Mouse (Mus musculus) liver, postnatal 0 days (tissue): Measurements from ENCODE around the gene Utf1. TPM values are rescaled to one million over a fixed set of nuclear protein-coding genes. Genes with fewer than 3 reads are reported as not detected.

Source experiments
- ATAC-seq: fragments of 200-750 bp; cut with Nextera tagmentation; 2 replicates; pipeline ENCODE4 v1.8.0; 2017; ENCODE audit warnings: mild to moderate bottlenecking, moderate library complexity
- DNase-seq: peaks from one replicate; pipeline ENCODE4 v3.0.0-alpha.2; 2016
- H3K27ac ChIP-seq: fragments of 300-500 bp; sonication (generic); 2 replicates; pipeline ENCODE4 v1.5.1; 2014; ENCODE audit warnings: antibody characterized with exemption, moderate library complexity, mild to moderate bottlenecking, low read depth
- H3K27me3 ChIP-seq: fragments of 300-500 bp; sonication (generic); 2 replicates; pipeline ENCODE4 v1.6.1; 2014; ENCODE audit warnings: low read length, control low read depth, mixed read lengths; ENCODE audit not compliant: insufficient read depth
- H3K36me3 ChIP-seq: fragments of 300-500 bp; sonication (generic); replicated peaks from 2 replicates; pipeline ENCODE4 v1.6.1; 2014; ENCODE audit warnings: mild to moderate bottlenecking, control low read depth, low read length, moderate library complexity, mixed read lengths; ENCODE audit not compliant: insufficient read depth
- H3K4me1 ChIP-seq: fragments of 300-500 bp; sonication (generic); 2 replicates; pipeline ENCODE4 v1.6.1; 2014; ENCODE audit warnings: antibody characterized with exemption, mild to moderate bottlenecking, control low read depth; ENCODE audit not compliant: insufficient read depth
- H3K4me2 ChIP-seq: fragments of 300-500 bp; sonication (generic); 2 replicates; pipeline ENCODE4 v1.6.1; 2014; ENCODE audit warnings: low read depth, mild to moderate bottlenecking, low read length, moderate library complexity, mixed read lengths
- H3K4me3 ChIP-seq: fragments of 300-500 bp; sonication (generic); 2 replicates; pipeline ENCODE4 v1.5.1; 2014; ENCODE audit warnings: low read depth, low read length
- H3K9ac ChIP-seq: fragments of 300-500 bp; sonication (generic); replicated peaks from 2 replicates; pipeline ENCODE4 v1.6.1; 2014; ENCODE audit warnings: mild to moderate bottlenecking, moderate library complexity
- H3K9me3 ChIP-seq: fragments of 300-500 bp; sonication (generic); 2 replicates; pipeline ENCODE4 v1.6.1; 2016; ENCODE audit warnings: mild to moderate bottlenecking, control low read depth, low read length, mixed read lengths
- CTCF ChIP-seq: sonication (generic); IDR thresholded peaks from 2 replicates; pipeline ENCODE4 v1.5.1; 2016; ENCODE audit warnings: antibody characterized with exemption, low read depth
- EP300 ChIP-seq: IDR thresholded peaks from 2 replicates; pipeline ENCODE4 v1.6.1; 2016; ENCODE audit warnings: antibody characterized with exemption, low read depth, mild to moderate bottlenecking
- WGBS: fragments of 180-500 bp; shearing (Covaris S2); extraction: QIAGEN DNeasy Blood & Tissue Kit; methylation state at CpG from one replicate; pipeline ENCODE4 v1.1.7; 2014; ENCODE audit not compliant: insufficient replicate concordance; 5-methylcytosine and 5-hydroxymethylcytosine counted together
- polyA plus RNA-seq: library from polyadenylated mRNA; unstranded; fragments of >200 nt; fragmentation: Nextera tagmentation; extraction: Ambion mirVana; gene quantifications from 2 replicates; pipeline ENCODE4 v1.2.1, GENCODE M21; 2015

The Utf1 gene
- polyA plus RNA-seq, 1 experiment from 2014 or later, result not detected

- H3K4me2 ChIP-seq, result no peak overlapping the region
- WGBS, result 47% methylated on average over 10 of the region's 10 CpGs
- no peak for TF ChIP-seq EP300
- peak; percentile 87 for TF ChIP-seq CTCF
- no peak overlapping the region for H3K27ac ChIP-seq
- H3K4me3 ChIP-seq, result no peak overlapping the region
- H3K9ac ChIP-seq, result no peak overlapping the region
- H3K4me1 ChIP-seq, result no peaks in the 10 kb centered on the region
- no peaks in the 10 kb centered on the region for H3K9me3 ChIP-seq
- no peaks in the 10 kb centered on the region for H3K36me3 ChIP-seq
- peak; percentile 77 for DNase-seq
- 0 out of 2 replicates have a peak, but pooled peaks cover 2% of the 10 kb centered on the region for H3K27me3 ChIP-seq
- peak; percentile 33; the same call in 1 of the 2 replicates for ATAC-seq
These were observed 25.9 kb downstream of the Utf1 start for GRCm38 (mm10) chr7:139969348-139970130.

GRCm38 (mm10) chr7:139970216-139970919 is 26.8 kb downstream of the Utf1 start:
- Histone ChIP-seq H3K27ac (no peak overlapping the region), H3K4me3 (no peak overlapping the region), H3K4me2 (no peak overlapping the region), H3K4me1 (no peaks in the 10 kb centered on the region), H3K27me3 (0 out of 2 replicates have a peak, but pooled peaks cover 2% of the 10 kb centered on the region), H3K9ac (no peak overlapping the region), H3K36me3 (no peaks in the 10 kb centered on the region), H3K9me3 (no peaks in the 10 kb centered on the region)
- DNase-seq (no peak), ATAC-seq (no peak)
- TF ChIP-seq EP300 (no peak), CTCF (no peak)
- WGBS, result 67% methylated on average over 10 of the region's 10 CpGs

- no peak overlapping the region for H3K27ac ChIP-seq
- WGBS, result 58% methylated on average over 5 of the region's 5 CpGs
- DNase-seq (no peak), ATAC-seq (no peak)
- TF ChIP-seq CTCF (no peak), EP300 (no peak)
- H3K36me3 ChIP-seq, result no peaks in the 10 kb centered on the region
- no peak overlapping the region for H3K4me2 ChIP-seq
- H3K4me1 ChIP-seq, result no peaks in the 10 kb centered on the region
- H3K4me3 ChIP-seq, result no peak overlapping the region
- H3K9ac ChIP-seq, result no peak overlapping the region
- H3K27me3 ChIP-seq, result 0 out of 2 replicates have a peak, but pooled peaks cover 2% of the 10 kb centered on the region
- H3K9me3 ChIP-seq, result no peaks in the 10 kb centered on the region
These were observed 27.4 kb downstream of the Utf1 start for GRCm38 (mm10) chr7:139970979-139971378.

- Histone ChIP-seq H3K27me3 (0 out of 2 replicates have a peak, but pooled peaks cover 2% of the 10 kb centered on the region), H3K36me3 (no peaks in the 10 kb centered on the region), H3K4me1 (no peaks in the 10 kb centered on the region), H3K9me3 (no peaks in the 10 kb centered on the region), H3K9ac (no peak overlapping the region), H3K4me3 (no peak overlapping the region), H3K4me2 (no peak overlapping the region), H3K27ac (no peak overlapping the region)
- ATAC-seq, result peak; percentile 43
- no peak for DNase-seq
- TF ChIP-seq CTCF, result no peak
- TF ChIP-seq EP300, result no peak
- WGBS, result 37% methylated on average over 6 of the region's 6 CpGs
These were observed 27.8 kb downstream of the Utf1 start for GRCm38 (mm10) chr7:139971436-139971835.

GRCm38 (mm10) chr7:139972923-139973331 is 29.3 kb downstream of the Utf1 start:
- TF ChIP-seq EP300 (no peak), CTCF (no peak)
- Histone ChIP-seq H3K4me1 (no peaks in the 10 kb centered on the region), H3K9me3 (no peaks in the 10 kb centered on the region), H3K4me3 (no peak overlapping the region), H3K27me3 (0 out of 2 replicates have a peak, but pooled peaks cover 2% of the 10 kb centered on the region), H3K9ac (no peak overlapping the region), H3K4me2 (no peak overlapping the region), H3K27ac (peak overlapping the region; percentile 84; the same call in 1 of the 2 replicates), H3K36me3 (no peaks in the 10 kb centered on the region)
- ATAC-seq (peak; percentile 23; the same call in 1 of the 2 replicates), DNase-seq (no peak)

GRCm38 (mm10) chr7:139974307-139974706 is 30.7 kb downstream of the Utf1 start:
- H3K9ac ChIP-seq, result no peak overlapping the region
- no peak overlapping the region for H3K4me3 ChIP-seq
- WGBS, result 35% methylated on average over 10 of the region's 10 CpGs
- peak overlapping the region; percentile 84 for H3K27ac ChIP-seq
- no peaks in the 10 kb centered on the region for H3K36me3 ChIP-seq
- DNase-seq, result peak; percentile 45
- H3K4me1 ChIP-seq, result peaks cover 10% of the 10 kb centered on the region
- peak; percentile 33; the same call in 1 of the 2 replicates for ATAC-seq
- H3K9me3 ChIP-seq, result no peaks in the 10 kb centered on the region
- TF ChIP-seq CTCF (no peak), EP300 (0 out of 2 replicates have a peak, but pooled peaks have one; percentile 32)
- H3K27me3 ChIP-seq, result no peaks in the 10 kb centered on the region
- H3K4me2 ChIP-seq, result no peak overlapping the region
